Mouse (Mus musculus): ENCODE results near the gene Calm4. TPM values are rescaled to one million over a fixed set of nuclear protein-coding genes. Genes with fewer than 3 reads are reported as not detected.
"Not testable (repeated sequence)": the region's sequence is repeated elsewhere in the genome, so short reads cannot be mapped to it uniquely, and the experiment has no call there.

The Calm4 gene
- not detected in 2 replicates for polyA plus RNA-seq (2012)

GRCm38 (mm10) chr13:3837312-3837807 lies at the start of gene Calm4:
Calm4 (plus strand) TSS chr13:3837757.
- not testable (repeated sequence) for H3K9me3 ChIP-seq (ENCODE audit: control insufficient read depth, low read length); H3K4me1 ChIP-seq (ENCODE audit: control insufficient read depth); H3K36me3 ChIP-seq (ENCODE audit: control insufficient read depth); H3K4me3 ChIP-seq (replicated peaks)
- H3K27me3 ChIP-seq (ENCODE audit: control insufficient read depth) = peaks cover 20% of the 10 kb centered on the region

- no peak overlapping the region for H3K4me3 ChIP-seq (replicated peaks)
- no peaks in the 10 kb centered on the region for H3K9me3 ChIP-seq (ENCODE audit: control insufficient read depth, low read length)
- no peaks in the 10 kb centered on the region for H3K27me3 ChIP-seq (ENCODE audit: control insufficient read depth)
- TF ChIP-seq GATA1 (IDR thresholded peaks at IDR 0.05; ENCODE audit: low read length) (no peak), TAL1 (IDR thresholded peaks at IDR 0.05; ENCODE audit: low read length) (no peak)
- H3K4me1 ChIP-seq (ENCODE audit: control insufficient read depth) = no peaks in the 10 kb centered on the region
- no peaks in the 10 kb centered on the region for H3K36me3 ChIP-seq (ENCODE audit: control insufficient read depth)
Measured at GRCm38 (mm10) chr13:3788588-3788987, 49.0 kb upstream of the Calm4 start.

- Histone ChIP-seq H3K27me3 (ENCODE audit: control insufficient read depth) (no peaks in the 10 kb centered on the region), H3K36me3 (ENCODE audit: control insufficient read depth) (no peaks in the 10 kb centered on the region), H3K4me1 (ENCODE audit: control insufficient read depth) (no peaks in the 10 kb centered on the region), H3K4me3 (replicated peaks) (no peak overlapping the region), H3K9me3 (ENCODE audit: control insufficient read depth, low read length) (no peaks in the 10 kb centered on the region)
- TF ChIP-seq TAL1 (IDR thresholded peaks at IDR 0.05; ENCODE audit: low read length) (no peak), GATA1 (IDR thresholded peaks at IDR 0.05; ENCODE audit: low read length) (no peak)
Measured at GRCm38 (mm10) chr13:3789531-3789930, 48.0 kb upstream of the Calm4 start.

DNA sequence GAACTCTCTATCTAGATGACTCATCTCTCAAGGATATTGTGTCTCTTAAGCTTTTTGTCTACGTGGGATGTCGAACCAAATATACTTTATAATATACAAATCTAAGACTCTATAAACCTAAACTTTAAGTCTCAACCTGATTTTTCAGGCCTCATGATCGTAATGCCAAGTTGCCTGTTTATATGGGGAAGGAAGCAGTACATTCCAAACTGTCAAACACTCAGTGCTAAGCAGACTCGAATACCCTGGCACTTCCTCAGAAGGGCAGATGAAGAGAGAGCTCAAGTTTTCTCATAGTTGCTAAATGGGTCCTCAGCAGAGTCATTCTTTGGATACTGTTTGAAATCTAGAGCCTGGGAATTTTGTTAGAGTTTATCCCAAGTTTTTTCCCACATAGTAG lies 40.9 kb upstream of the Calm4 start:
- TF ChIP-seq TAL1 (IDR thresholded peaks at IDR 0.05; ENCODE audit: low read length) = no peak
- no peak for TF ChIP-seq GATA1 (IDR thresholded peaks at IDR 0.05; ENCODE audit: low read length)
- no peak overlapping the region for H3K4me3 ChIP-seq (replicated peaks)
- no peaks in the 10 kb centered on the region for H3K9me3 ChIP-seq (ENCODE audit: control insufficient read depth, low read length)
- H3K4me1 ChIP-seq (ENCODE audit: control insufficient read depth) = no peaks in the 10 kb centered on the region
- no peaks in the 10 kb centered on the region for H3K27me3 ChIP-seq (ENCODE audit: control insufficient read depth)
- no peaks in the 10 kb centered on the region for H3K36me3 ChIP-seq (ENCODE audit: control insufficient read depth)

DNA sequence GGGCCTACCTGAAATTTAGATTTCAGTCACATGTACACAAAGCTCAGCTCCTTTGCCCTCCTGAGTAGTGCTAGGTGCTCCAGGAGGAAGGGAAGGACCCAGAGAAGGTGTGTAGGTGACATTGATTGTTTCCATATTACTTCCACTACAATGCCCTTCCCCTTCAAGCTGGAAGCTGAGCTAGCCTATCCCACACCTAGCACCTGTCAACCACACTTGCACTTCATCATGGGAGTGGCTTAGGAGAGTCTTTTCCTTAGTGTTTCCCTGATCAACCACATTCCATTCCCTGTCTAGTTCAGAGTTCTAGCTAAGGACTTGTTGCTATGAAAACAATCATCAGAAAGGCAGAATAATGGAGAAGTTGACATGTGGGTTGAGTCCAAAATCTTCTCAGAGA lies 38.8 kb upstream of the Calm4 start:
- H3K4me3 ChIP-seq (replicated peaks) = no peak overlapping the region
- no peaks in the 10 kb centered on the region for H3K36me3 ChIP-seq (ENCODE audit: control insufficient read depth)
- H3K27me3 ChIP-seq (ENCODE audit: control insufficient read depth) = no peaks in the 10 kb centered on the region
- no peaks in the 10 kb centered on the region for H3K4me1 ChIP-seq (ENCODE audit: control insufficient read depth)
- TF ChIP-seq TAL1 (IDR thresholded peaks at IDR 0.05; ENCODE audit: low read length) = no peak
- no peaks in the 10 kb centered on the region for H3K9me3 ChIP-seq (ENCODE audit: control insufficient read depth, low read length)

- no peak overlapping the region for H3K4me3 ChIP-seq (replicated peaks)
- TF ChIP-seq TAL1 (IDR thresholded peaks at IDR 0.05; ENCODE audit: low read length) = no peak
- no peak for TF ChIP-seq GATA1 (IDR thresholded peaks at IDR 0.05; ENCODE audit: low read length)
- H3K36me3 ChIP-seq (ENCODE audit: control insufficient read depth) = no peaks in the 10 kb centered on the region
- no peaks in the 10 kb centered on the region for H3K9me3 ChIP-seq (ENCODE audit: control insufficient read depth, low read length)
- H3K4me1 ChIP-seq (ENCODE audit: control insufficient read depth) = no peaks in the 10 kb centered on the region
- no peaks in the 10 kb centered on the region for H3K27me3 ChIP-seq (ENCODE audit: control insufficient read depth)
Measured at GRCm38 (mm10) chr13:3799386-3799785, 38.2 kb upstream of the Calm4 start.

- no peaks in the 10 kb centered on the region for H3K4me1 ChIP-seq (ENCODE audit: control insufficient read depth)
- no peaks in the 10 kb centered on the region for H3K36me3 ChIP-seq (ENCODE audit: control insufficient read depth)
Measured at GRCm38 (mm10) chr13:3804186-3804585, 33.4 kb upstream of the Calm4 start, which contains the start of gene Calml3. Calml3 (minus strand) TSS chr13:3804316.

GRCm38 (mm10) chr13:3805132-3805531 lies 32.4 kb upstream of the Calm4 start:
- no peak overlapping the region for H3K4me3 ChIP-seq (replicated peaks)
- TF ChIP-seq GATA1 (IDR thresholded peaks at IDR 0.05; ENCODE audit: low read length) (no peak), TAL1 (IDR thresholded peaks at IDR 0.05; ENCODE audit: low read length) (no peak)
- no peaks in the 10 kb centered on the region for H3K9me3 ChIP-seq (ENCODE audit: control insufficient read depth, low read length)
- H3K4me1 ChIP-seq (ENCODE audit: control insufficient read depth) = no peaks in the 10 kb centered on the region
- H3K36me3 ChIP-seq (ENCODE audit: control insufficient read depth) = no peaks in the 10 kb centered on the region
- H3K27me3 ChIP-seq (ENCODE audit: control insufficient read depth) = no peaks in the 10 kb centered on the region

More at GRCm38 (mm10) chr13:3804186-3804585, 33.4 kb upstream of the Calm4 start, which contains the start of gene Calml3:
- Histone ChIP-seq H3K4me3 (replicated peaks) (no peak within 1 kb of the TSS), H3K27me3 (ENCODE audit: control insufficient read depth) (no peaks in the 10 kb centered on the region), H3K9me3 (ENCODE audit: control insufficient read depth, low read length) (no peaks in the 10 kb centered on the region)
- TF ChIP-seq GATA1 (IDR thresholded peaks at IDR 0.05; ENCODE audit: low read length) (no peak), TAL1 (IDR thresholded peaks at IDR 0.05; ENCODE audit: low read length) (no peak)

DNA sequence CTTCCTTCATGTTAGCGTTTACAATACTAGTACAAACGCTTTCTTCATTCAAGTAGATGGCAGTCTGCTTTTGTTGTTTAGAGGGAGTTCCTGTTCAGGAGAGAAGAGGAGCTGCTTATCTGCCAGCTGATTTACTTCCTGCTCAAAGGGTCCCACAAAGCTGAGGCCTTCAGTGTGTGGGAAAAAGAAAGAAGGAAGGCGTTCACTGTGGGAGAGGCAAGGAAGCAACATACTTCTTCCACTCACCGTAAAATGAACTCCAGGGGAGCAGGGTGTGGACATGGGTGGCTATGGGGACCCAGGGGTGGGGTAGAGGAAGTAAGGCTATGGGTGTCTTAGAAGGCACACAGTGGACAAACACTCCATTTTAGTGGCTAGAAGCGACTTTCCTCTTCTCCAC lies 31.9 kb upstream of the Calm4 start:
- Histone ChIP-seq H3K27me3 (ENCODE audit: control insufficient read depth) (no peaks in the 10 kb centered on the region), H3K4me1 (ENCODE audit: control insufficient read depth) (no peaks in the 10 kb centered on the region), H3K9me3 (ENCODE audit: control insufficient read depth, low read length) (no peaks in the 10 kb centered on the region), H3K36me3 (ENCODE audit: control insufficient read depth) (no peaks in the 10 kb centered on the region), H3K4me3 (replicated peaks) (no peak overlapping the region)
- no peak for TF ChIP-seq GATA1 (IDR thresholded peaks at IDR 0.05; ENCODE audit: low read length)
- no peak for TF ChIP-seq TAL1 (IDR thresholded peaks at IDR 0.05; ENCODE audit: low read length)

- Histone ChIP-seq H3K4me3 (replicated peaks) (no peak overlapping the region), H3K9me3 (ENCODE audit: control insufficient read depth, low read length) (no peaks in the 10 kb centered on the region), H3K27me3 (ENCODE audit: control insufficient read depth) (no peaks in the 10 kb centered on the region), H3K4me1 (ENCODE audit: control insufficient read depth) (no peaks in the 10 kb centered on the region), H3K36me3 (ENCODE audit: control insufficient read depth) (no peaks in the 10 kb centered on the region)
- TF ChIP-seq GATA1 (IDR thresholded peaks at IDR 0.05; ENCODE audit: low read length) (no peak), TAL1 (IDR thresholded peaks at IDR 0.05; ENCODE audit: low read length) (no peak)
Measured at GRCm38 (mm10) chr13:3807131-3807827, 30.3 kb upstream of the Calm4 start.
